Mouse (Mus musculus) ES-CJ7 (cell line): ENCODE results near the gene Rad51b.

ENCODE experiments used
- DNase-seq: peaks from one replicate; pipeline ENCODE4 v3.0.0; 2011; ENCODE audit warnings: low read depth, low spot score

The Rad51b gene

DNA sequence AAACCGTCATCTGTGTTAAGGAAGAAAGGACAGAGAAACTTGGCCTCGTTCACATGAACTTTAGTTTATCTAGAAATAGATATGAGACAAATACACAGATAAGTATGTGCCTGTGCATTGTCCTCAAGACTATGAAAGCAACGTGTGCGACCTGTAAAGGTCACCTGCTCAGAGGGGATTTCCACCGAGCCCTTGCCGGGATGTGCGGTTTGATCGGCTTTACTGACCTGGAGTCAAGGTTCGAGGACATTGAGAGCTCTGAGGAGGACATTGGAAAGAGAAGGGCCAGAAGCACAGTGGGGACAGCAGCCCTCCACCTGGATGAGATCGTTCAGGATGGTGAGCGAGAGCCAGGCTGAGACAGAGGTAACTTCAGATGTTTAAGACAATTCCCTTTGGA, 561.3 kb downstream of the Rad51b start:
- DNase-seq = no peak

DNA sequence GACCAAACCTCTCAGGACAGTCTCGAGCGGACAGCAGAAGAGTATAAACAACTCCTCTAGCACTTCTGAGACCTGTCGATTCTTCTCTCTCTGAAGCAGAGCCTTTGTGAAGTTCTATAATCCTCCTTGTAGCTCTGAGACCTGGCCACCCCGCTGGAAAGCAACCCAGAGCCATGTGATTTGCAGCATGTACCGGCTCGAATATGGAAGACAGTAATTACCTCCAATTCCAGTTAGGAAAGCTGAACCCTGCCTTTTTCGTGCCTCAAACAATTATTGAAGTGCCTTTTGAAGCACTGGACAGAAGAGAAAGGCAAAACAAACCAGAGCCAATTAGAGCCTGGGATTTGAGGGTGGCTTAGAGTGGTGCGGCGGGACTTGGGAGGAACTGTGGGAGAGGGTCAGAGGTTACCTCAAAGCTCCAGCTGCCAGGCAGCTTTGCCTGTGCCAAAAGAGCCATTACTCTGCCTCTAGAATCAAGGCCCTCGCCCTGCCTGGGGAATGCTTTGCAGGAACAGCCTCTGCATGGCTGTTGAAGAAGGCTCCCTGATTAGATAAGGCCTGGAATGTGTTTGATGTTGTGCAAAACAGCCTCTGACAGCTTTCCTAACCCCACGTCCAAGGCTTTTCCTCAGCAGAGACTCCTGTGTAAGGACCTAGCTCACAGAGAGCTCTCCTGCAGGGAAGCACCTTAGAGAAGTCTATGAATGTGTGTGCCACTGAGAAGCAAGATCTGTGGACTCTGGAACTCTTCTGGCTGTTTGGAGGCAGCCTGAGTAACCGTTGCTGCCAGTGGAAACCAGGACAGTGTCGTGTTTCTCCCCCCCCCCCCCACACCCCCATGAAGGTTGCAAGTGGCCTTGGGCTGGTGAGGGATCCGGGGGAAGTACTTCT, 562.5 kb downstream of the Rad51b start:
- no peak for DNase-seq

GRCm38 (mm10) chr12:79860248-79860555, 563.1 kb downstream of the Rad51b start:
- no peak for DNase-seq
